Mouse (Mus musculus) hindlimb bud, embryonic 11.5 days (tissue): ENCODE results near the gene Olfr876.
"Not testable (repeated sequence)": the region's sequence is repeated elsewhere in the genome, so short reads cannot be mapped to it uniquely, and the experiment has no call there.

Source experiments
- DNase-seq: peaks from one replicate; pipeline ENCODE4 v3.0.0-alpha.2; 2012; ENCODE audit warnings: low read depth, low spot score; ENCODE audit errors: extremely low spot score

Olfr876 gene

DNA sequence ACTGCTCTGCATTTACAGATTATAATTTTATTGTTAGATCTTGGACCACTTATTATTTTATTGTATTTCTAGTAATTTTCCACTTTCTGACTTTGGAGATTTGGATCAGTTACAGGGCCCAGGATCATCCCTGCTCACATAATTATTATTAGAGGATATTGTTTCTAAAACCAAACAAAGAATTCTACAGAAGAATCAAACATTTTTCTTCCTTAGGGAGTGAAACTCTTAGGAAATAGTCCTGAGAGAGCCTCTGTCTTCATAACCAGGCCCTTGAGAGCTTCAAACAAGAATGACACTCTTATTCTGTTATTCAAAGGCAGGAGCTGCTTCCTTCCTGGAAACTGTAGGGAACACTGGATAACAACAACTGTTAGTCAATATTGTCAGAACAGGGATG is at the start of gene Olfr876:
Olfr876 (plus strand) TSS at position 301 of the 400 bp plus-strand sequence.
- DNase-seq, result no peak

DNA sequence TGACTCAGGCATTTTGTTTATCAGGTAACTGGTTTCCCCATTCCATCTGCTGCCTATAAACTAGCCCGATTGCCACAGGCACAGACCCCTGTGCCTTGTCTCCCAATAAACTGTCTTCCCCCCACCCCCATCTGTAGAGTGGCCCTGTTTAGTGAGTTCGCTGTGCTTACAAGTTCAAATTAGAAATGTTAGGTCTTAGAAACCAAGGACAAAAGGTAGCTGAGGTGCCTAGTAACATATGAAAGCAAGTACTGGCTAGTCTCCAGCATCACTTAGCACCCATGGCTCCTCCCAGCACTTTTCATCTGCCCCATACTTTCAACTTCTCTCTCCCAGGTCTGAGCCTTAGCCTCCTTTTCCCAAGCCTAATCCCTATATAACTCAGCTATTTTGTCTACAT is 41.1 kb upstream of the Olfr876 start:
- DNase-seq, result no peak

DNA sequence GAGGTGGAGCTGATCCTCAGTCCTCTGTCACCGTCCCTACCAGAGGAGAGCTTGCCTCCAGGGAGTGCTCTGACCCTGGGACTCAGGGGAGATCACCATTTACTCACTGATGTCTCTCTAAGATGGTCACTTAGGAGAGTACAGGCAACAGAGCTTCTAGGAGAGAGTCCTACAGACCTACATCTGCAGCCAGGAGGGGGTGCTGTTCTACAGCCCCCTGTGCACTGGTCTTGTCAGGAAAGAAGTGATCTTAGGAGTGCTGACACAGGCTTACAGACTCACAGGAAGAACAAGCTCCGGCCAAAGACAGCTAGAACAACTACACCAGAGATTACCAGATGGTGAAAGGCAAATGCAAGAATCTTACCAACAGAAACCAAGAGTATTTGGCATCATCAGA is 40.3 kb upstream of the Olfr876 start:
- DNase-seq, result no peak

DNA sequence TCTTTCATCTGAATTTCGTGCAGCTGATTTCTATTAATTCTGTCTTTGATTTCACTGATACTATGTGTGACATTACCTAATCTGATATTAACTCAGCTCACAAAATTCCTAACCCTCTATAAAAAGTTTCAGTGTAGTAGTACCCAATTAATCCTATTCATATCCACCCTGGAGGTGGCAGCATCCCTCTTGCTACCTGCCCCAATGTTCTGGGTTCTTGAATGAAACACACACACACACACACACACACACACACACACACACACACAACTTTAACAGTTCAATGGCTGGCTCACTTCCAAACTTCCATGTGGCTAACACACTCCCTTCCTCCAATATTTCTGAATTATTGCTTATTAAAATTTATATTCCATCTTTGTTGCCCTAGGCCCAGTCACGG is 32.2 kb upstream of the Olfr876 start:
- DNase-seq, result no peak

DNA sequence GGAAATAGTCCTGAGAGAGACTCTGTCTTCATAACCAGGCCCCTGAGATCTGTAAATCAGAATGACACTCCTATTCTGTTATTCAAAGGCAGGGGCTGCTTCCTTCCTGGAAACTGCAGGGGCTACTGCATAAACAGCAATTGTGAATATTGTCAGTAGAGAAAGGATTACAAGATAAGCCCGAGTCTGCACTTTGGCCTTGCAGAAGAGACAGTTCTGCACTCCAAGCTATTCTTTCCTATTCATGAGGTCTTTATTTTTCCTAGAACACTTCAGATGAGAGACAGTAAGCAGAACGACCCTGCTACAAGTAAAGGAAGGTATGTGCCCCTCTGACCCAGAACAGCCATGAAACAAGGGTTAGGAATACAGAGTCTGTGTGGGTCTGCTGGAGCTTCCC is 31.1 kb upstream of the Olfr876 start, which contains the start of gene Olfr875:
Olfr875 (plus strand) TSS at position 99 of the 400 bp plus-strand sequence.
- no peak for DNase-seq

DNA sequence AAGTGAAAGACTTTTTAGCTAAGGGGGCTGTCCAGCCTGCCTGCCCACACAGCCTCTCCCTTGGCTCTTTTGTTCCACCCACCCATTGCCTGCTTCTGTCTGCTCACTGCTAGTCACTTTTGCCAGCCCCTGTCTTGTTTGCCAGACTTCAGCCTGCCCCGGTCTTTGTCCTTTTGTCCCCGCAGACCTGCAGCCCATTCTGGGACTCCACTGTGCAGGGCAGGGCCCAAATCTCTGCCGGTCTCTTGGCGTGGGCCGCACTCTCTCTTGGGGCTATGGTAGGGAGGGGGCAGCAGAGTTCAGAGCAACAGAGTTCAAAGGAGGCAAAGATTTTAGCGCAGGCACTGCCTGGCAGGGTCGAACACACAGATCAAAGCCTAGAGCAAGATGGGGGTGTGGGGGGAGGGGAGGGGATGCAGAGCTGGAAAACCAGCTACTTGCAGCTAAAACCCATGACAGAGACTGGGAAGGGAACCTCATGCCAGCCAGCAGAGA is 20.0 kb upstream of the Olfr876 start:
- peak; percentile 14 for DNase-seq

DNA sequence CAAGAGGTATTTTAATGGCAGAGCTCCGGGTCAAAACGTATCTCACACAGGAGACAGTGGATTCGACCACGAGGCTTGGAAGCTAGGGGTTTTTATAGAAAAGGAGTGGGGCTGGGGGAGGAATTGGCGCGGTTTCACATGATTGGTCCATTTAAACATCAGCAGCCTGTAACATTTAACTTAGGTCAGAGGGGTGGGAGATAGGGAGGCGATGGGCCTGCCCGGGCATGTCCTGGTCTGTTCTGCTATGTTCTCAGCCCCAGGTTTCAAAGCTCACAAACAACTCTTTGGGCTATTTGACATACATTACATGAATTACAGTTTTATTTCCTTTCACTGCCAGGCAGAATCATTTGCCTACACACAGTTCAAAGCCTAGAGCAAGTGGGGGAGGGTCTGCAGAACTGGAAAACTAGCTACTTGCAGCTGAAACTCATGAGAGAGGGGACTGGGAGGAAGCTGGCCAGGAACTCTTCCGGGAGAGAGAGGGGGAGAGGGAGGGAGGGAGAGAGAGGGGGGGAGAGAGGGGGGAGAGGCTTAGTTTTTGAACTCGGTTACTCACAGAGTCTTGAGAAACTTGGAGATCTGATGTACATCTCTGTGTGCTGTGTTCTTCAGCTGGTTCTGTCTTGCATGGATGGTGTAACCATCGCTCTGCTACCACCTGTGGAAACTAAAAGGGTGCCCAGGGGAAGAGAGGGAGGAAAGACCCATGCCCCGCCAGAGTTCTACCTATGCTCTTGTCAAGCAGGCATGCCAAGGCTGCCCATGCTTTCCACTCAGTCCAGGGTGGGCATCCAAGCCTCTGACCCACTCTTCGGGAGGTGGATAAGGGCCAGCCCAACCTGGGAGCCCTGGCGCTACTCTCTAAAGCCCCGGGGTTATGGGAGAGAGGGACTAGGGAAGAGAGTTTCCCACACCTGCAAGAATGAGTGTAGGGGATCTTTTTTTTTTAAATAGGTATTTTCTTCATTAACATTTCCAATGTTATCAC is 19.1 kb upstream of the Olfr876 start:
- DNase-seq, result not testable (repeated sequence)

DNA sequence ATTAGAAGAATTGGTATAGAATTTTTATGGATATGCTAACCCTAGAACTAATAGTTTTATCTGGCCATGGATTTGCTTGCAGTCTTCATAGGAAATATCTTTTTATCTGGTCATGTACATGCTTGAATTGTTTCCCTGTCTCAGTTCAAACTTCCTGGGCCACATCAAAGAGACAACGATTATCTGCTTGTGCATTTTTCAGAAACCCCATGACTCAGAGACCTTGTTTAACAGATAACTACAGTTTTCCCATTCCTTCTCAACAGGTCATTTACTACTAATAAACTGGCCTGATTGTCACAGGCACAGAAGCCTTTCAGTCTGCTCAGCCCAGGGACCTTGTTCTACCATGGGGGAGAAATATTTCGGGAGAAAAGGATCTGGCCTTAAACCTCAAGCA is 16.4 kb upstream of the Olfr876 start:
- no peak for DNase-seq

DNA sequence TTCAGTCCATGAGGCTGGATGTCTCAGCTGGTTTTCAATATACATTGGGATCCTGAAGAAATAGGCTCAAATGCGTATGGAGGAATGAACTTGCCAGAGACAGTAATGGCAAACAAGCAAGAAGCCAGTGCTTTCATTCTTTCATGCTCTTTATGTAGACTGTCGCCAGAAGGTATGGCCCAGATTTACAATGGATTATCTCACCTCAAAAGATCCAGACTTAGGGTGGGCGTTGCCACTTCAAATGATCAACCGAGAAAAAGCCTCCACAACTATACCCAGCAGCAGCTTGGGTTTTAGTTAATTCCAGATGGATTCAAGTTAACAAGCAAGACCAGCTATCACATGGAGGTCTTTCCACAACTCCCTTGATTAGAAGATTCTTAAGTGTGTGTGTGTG is 776 bp upstream of the Olfr876 start:
- no peak for DNase-seq

DNA sequence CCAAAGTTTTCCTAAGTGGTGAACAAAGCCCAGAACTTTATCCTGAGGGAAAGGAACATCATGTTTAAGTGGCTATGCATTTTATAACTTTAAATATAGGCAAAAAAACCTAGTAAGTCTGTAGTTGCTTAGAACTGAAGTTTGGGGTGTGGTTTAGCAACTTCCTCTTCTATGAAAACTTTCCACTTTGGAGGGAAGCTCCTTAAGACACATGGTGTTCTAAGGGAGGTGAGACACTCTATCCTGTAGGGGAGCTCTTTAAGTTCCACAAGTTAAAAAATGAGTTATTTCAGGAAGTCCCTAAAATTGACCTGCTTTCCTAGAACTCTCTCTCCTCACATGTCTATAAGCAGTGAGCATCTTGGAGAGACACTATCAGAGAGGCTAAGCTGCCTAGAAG is 4.4 kb downstream of the Olfr876 start:
- no peak for DNase-seq

DNA sequence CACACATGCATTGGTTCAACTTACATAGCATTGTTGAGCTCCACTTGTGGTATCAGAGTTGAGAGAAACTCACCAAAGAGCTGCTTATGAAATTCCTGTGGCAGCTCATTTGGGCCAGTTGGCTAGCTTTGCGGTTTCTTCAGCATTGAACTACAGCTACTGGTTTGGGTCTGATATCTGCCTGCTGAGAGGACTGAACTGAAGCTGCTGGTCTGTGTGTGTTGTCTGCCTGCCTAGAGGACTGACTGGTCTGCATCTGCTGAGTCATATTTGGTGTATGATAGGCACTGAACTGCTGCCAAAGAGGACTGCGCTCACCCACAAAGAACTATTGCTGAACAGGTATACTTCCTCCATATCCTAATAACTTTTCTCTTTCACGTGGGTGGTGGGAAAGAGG is 5.6 kb downstream of the Olfr876 start:
- DNase-seq, result no peak

DNA sequence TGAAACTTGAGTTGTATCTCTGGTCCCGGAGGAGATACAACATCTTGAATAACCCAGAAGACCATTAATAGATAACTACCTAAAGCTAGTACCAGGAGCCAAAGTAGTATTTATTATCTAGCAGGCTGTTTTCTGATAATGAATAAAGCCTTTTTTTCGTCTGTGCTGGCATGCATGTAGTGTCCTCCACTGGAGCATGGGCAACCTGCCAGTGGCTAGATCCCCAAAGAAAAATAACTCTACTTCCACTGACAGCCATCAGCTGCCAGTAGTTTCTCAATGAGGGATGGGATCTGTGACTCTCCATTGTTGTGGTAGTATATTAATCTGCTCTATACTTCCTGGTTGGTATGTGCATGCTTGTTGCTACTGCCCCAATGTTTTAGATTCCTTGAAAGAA is 6.1 kb downstream of the Olfr876 start:
- no peak for DNase-seq

DNA sequence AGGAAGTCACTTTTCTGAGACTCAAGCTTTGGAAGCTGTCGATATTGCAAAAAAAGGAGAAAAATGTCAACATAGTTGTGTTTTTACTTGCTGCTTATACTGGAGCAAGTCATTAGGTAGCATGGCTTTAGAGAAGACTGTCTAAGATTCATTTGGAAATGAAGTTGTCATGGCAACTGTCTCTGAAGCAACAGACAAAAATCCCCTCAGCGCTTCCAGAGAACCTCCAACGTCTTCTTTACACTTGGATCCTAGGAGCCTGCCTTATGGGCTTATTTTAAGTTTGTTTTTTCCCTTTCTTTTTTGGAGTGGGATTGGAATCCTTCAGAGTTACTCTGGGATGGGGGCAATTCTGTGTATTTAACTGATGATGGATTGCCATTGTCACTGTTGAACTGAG is 11.9 kb downstream of the Olfr876 start:
- DNase-seq, result no peak

DNA sequence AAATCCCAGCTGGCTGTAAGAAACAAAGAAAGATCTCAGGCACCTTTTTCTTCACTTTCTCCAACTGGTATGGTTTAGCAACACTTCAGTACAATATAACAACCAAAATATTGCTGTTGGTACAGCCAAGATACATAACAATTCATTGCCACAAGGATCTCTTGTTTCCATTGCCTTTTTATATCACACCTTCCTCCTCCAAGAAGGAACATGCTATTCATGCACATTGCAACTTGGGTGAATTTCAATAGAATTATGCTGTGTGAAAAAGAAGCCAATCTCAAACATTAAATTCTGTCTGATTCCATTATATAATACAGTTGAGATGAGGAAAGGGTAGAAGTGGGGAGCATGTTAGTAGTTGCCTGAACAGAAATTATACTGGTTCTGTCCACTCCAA is 27.1 kb downstream of the Olfr876 start:
- no peak for DNase-seq

DNA sequence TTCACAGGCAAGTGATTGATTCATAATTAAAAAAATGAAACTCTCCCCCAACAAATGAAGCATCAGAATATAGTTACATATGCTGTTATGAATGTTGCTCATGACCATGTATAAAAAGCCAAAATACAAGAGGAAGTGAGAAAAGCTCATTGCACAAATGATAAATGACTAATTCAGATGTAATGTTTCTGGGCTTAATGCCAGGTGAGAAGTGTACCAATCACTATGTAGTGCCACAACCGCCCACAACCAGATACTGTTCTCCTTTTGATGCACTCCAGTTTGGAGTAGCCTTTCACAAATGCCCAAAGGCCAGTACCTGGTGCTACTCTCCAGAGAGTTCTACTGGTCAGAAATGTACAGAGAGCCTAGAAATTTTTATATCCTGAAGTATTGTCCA is 30.5 kb downstream of the Olfr876 start:
- DNase-seq, result no peak

DNA sequence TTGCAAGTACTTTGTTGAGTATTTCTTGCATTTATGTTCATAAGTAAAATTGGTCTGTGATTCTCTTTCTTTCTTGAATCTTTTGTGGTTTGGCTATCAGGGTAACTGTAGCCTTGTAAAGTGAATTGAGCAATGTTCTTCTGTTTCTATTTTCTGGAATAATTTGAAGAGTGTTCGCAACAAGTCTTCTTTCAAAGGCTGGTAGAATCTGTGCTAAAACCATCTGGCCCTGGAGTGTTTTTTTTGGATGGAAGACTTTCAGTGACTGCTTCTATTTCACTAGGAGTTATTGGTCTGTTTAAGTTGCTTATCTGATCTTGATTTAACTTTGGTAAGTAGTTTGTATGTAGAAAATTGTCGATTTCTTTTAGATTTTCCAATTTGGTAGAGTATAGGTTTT is 46.4 kb downstream of the Olfr876 start:
- DNase-seq, result no peak

DNA sequence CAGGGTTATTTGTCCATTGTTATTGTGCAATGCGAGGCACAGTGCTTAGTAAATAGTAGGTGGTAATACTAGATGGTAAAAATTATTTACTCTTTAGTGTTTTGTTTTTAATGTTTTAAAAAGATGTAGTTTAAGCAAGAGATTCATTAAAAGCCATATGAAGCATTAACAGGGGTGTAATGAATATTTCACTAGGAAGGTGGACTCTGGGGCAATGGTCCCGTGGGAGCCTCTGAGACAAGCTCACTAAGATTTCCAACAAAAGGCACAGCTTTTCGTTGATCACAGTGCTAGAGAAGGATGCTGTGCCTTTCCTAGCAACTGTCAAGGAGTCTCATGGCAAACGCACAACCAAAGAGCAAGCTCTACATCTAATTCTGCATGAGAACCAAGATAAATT is 51.1 kb downstream of the Olfr876 start, which contains the start of gene Olfr877:
Olfr877 (plus strand) TSS at position 301 of the 400 bp plus-strand sequence.
- DNase-seq, result no peak
